ENCODE assay signal across 8 mouse cellular contexts in the genomic region with DNA sequence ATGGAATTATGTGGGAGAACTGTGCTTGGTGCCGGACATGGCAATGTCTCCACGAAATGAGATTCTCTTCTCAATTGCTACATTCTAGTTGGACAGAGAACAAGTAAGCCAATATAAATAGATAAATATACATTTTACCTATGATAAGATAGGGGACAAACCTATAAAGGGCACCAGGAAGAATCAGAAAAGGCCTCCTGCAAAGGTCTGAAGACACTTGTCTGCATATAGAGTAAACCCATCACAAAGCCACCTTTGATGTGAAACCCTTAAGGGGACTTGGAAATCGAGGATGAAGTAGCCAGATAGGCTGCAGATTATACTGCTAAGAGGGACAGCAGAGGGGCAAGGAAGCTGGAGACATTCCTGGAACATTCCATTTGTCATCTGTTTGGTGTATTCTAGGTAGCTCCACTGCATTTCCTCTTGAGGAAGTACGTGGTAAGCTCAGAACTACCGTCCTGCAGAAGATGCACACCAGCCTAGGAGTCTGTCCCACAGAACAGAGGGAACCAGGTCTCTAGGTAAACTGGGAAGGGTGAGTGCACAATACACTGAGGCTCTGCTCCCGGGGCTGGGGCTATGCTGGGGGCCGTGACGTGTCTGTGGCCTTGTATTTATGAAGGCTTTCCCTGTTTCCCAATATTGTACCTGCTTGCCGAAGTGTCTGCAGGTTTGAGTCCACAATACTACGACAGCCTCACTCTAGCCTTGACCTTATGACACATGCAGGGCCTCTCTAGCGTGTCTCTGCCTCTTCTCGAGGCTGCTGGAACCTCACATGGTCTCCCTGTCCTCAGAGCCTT. TPM values are rescaled to one million over a fixed set of nuclear protein-coding genes. Genes with fewer than 3 reads are reported as not detected.
A peak's percentile ranks its signal among the peaks of the same experiment; 100 is the strongest.
DNase-seq lines count a peak whose midpoint lies in the region; ATAC-seq and TF ChIP-seq lines count a peak whose summit lies in the region.

No protein-coding gene starts in this region.

- peaks cover 10% of the 10 kb centered on the region for H3K36me3 ChIP-seq in kidney, embryonic 15.5 days
- no peaks in the 10 kb centered on the region for H3K36me3 ChIP-seq in hindbrain, embryonic 15.5 days
- no peaks in the 10 kb centered on the region for H3K36me3 ChIP-seq in midbrain, embryonic 16.5 days (ENCODE audit: control insufficient read depth, insufficient read depth, low read length)

- H3K4me1 ChIP-seq in kidney, embryonic 15.5 days, result peaks cover 56% of the 10 kb centered on the region
- peaks cover 10% of the 10 kb centered on the region; the same call in 1 of the 2 replicates for H3K4me1 ChIP-seq in cortical plate, adult 2 months (ENCODE audit: control insufficient read depth, insufficient read depth, low read length)
- peaks cover 51% of the 10 kb centered on the region for H3K4me1 ChIP-seq in hindbrain, embryonic 15.5 days (replicated peaks)
- peaks cover 30% of the 10 kb centered on the region for H3K4me1 ChIP-seq in midbrain, embryonic 16.5 days (ENCODE audit: control insufficient read depth, insufficient read depth, low read length)

- H3K9ac ChIP-seq in kidney, embryonic 15.5 days, result peak overlapping the region; percentile 92; the same call in 1 of the 2 replicates
- peak overlapping the region; percentile 96; the same call in 1 of the 2 replicates for H3K9ac ChIP-seq in hindbrain, embryonic 15.5 days
- H3K9ac ChIP-seq in midbrain, embryonic 16.5 days (ENCODE audit: low read depth, low read length), result peak overlapping the region; percentile 66

- DNase-seq in kidney, postnatal 10 days, result no peak
- no peak for DNase-seq in right cerebral cortex, postnatal 4 days
- no peak for DNase-seq in layer of hippocampus, postnatal 25 days (ENCODE audit: extremely low spot score in 1 of 2, low spot score in 1 of 2)

- H3K9me3 ChIP-seq in kidney, embryonic 15.5 days (replicated peaks), result no peaks in the 10 kb centered on the region
- H3K9me3 ChIP-seq in hindbrain, embryonic 15.5 days, result no peaks in the 10 kb centered on the region
- no peaks in the 10 kb centered on the region for H3K9me3 ChIP-seq in midbrain, embryonic 16.5 days (replicated peaks; ENCODE audit: control insufficient read depth, low read length, poor library complexity, severe bottlenecking)

- TF ChIP-seq POLR2A in cortical plate, adult 2 months (IDR thresholded peaks at IDR 0.05; ENCODE audit: extremely low read depth, insufficient read depth, low read length), result no peak

- TF ChIP-seq CTCF in cortical plate, adult 2 months (IDR thresholded peaks at IDR 0.05; ENCODE audit: extremely low read depth, insufficient read depth, low read length), result no peak

- H3K4me2 ChIP-seq in kidney, embryonic 15.5 days, result peak overlapping the region; percentile 87
- peak overlapping the region; percentile 87 for H3K4me2 ChIP-seq in hindbrain, embryonic 15.5 days
- peak overlapping the region; percentile 69 for H3K4me2 ChIP-seq in midbrain, embryonic 16.5 days (ENCODE audit: low read length)

- H3K27ac ChIP-seq in kidney, embryonic 15.5 days, result peak overlapping the region; percentile 93
- H3K27ac ChIP-seq in cortical plate, adult 2 months (ENCODE audit: insufficient read depth, low read length), result peak overlapping the region; percentile 93; the same call in 1 of the 2 replicates
- peak overlapping the region; percentile 90 for H3K27ac ChIP-seq in hindbrain, embryonic 15.5 days (replicated peaks)
- H3K27ac ChIP-seq in midbrain, embryonic 16.5 days (ENCODE audit: low read length), result peak overlapping the region; percentile 87; the same call in 1 of the 2 replicates

- no peak for ATAC-seq in kidney, embryonic 15.5 days (replicated peaks; ENCODE audit: low FRiP score)
- no peak for ATAC-seq in hindbrain, embryonic 15.5 days (ENCODE audit: low FRiP score, low read depth)
- no peak for ATAC-seq in midbrain, embryonic 16.5 days
- ATAC-seq in erythroid progenitor cell, adult 5-6 weeks (replicated peaks; ENCODE audit: low FRiP score, poor library complexity, severe bottlenecking), result no peak

- 74% methylated on average over 12 of the region's 12 CpGs for WGBS in kidney, embryonic 15.5 days
- 84% methylated on average over 12 of the region's 12 CpGs for WGBS in hindbrain, embryonic 15.5 days
- 81% methylated on average over 12 of the region's 12 CpGs for WGBS in midbrain, embryonic 16.5 days

- peak overlapping the region; percentile 93 for H3K4me3 ChIP-seq in kidney, embryonic 15.5 days (replicated peaks)
- H3K4me3 ChIP-seq in cortical plate, adult 2 months (ENCODE audit: insufficient read depth, low read length), result peak overlapping the region; percentile 58; the same call in 1 of the 2 replicates
- H3K4me3 ChIP-seq in hindbrain, embryonic 15.5 days, result peak overlapping the region; percentile 70; the same call in 1 of the 2 replicates
- H3K4me3 ChIP-seq in midbrain, embryonic 16.5 days (ENCODE audit: low read depth, low read length), result peak overlapping the region; percentile 63; the same call in 1 of the 2 replicates

- H3K27me3 ChIP-seq in kidney, embryonic 15.5 days, result no peaks in the 10 kb centered on the region
- no peaks in the 10 kb centered on the region for H3K27me3 ChIP-seq in hindbrain, embryonic 15.5 days
- H3K27me3 ChIP-seq in midbrain, embryonic 16.5 days (ENCODE audit: control insufficient read depth, insufficient read depth, low read depth, low read length), result no peaks in the 10 kb centered on the region

RNA-seq across cellular contexts. Expression of a gene that starts 1.0 kb away (rescaled TPM):
- polyA plus RNA-seq in kidney, embryonic 15.5 days (2015; fragmentation: Nextera tagmentation; extraction: Ambion mirVana), result 284 and 313 TPM in 2 replicates
- polyA plus RNA-seq in cortical plate, adult 2 months (2012; rRNA removed), result 251 and 267 TPM in 2 replicates
- polyA plus RNA-seq in hindbrain, embryonic 15.5 days (2015; fragmentation: Nextera tagmentation; extraction: Ambion mirVana), result 334 and 356 TPM in 2 replicates
- 321 and 344 TPM in 2 replicates for polyA plus RNA-seq in midbrain, embryonic 16.5 days (2015; fragmentation: Nextera tagmentation; extraction: Ambion mirVana)
- total RNA-seq in erythroid progenitor cell, adult 5-6 weeks (2015; ENCODE audit: low replicate concordance), result 186 and 189 TPM in 2 replicates
- 82.3 and 114 TPM in 2 replicates for total RNA-seq in erythroid progenitor cell, adult 5-6 weeks (2017; ENCODE audit: low replicate concordance)
- 100 to 1,000 TPM; 213 to 235 TPM for total RNA-seq in layer of hippocampus, postnatal 25 days (2021)

RNA-seq across cellular contexts. Expression of a gene that starts 28.4 kb away (rescaled TPM):
- 12.1 and 12.8 TPM in 2 replicates for polyA plus RNA-seq in kidney, embryonic 15.5 days (2015; fragmentation: Nextera tagmentation; extraction: Ambion mirVana)
- polyA plus RNA-seq in cortical plate, adult 2 months (2012; rRNA removed), result 0.93 TPM in 1 of 2 replicates, not detected in the other
- polyA plus RNA-seq in hindbrain, embryonic 15.5 days (2015; fragmentation: Nextera tagmentation; extraction: Ambion mirVana), result 8.6 and 11.5 TPM in 2 replicates
- polyA plus RNA-seq in midbrain, embryonic 16.5 days (2015; fragmentation: Nextera tagmentation; extraction: Ambion mirVana), result 7.7 and 9.2 TPM in 2 replicates
- total RNA-seq in erythroid progenitor cell, adult 5-6 weeks (2015; ENCODE audit: low replicate concordance), result not detected in 2 replicates
- total RNA-seq in erythroid progenitor cell, adult 5-6 weeks (2017; ENCODE audit: low replicate concordance), result not detected in 2 replicates
- total RNA-seq in layer of hippocampus, postnatal 25 days (2021), result 10 to 100 TPM; 51.0 to 51.3 TPM

RNA-seq across cellular contexts. Expression of a gene that starts 55.8 kb away (rescaled TPM):
- 5.1 and 5.7 TPM in 2 replicates for polyA plus RNA-seq in kidney, embryonic 15.5 days (2015; fragmentation: Nextera tagmentation; extraction: Ambion mirVana)
- polyA plus RNA-seq in cortical plate, adult 2 months (2012; rRNA removed), result 16.7 and 19.4 TPM in 2 replicates
- 3.2 and 3.3 TPM in 2 replicates for polyA plus RNA-seq in hindbrain, embryonic 15.5 days (2015; fragmentation: Nextera tagmentation; extraction: Ambion mirVana)
- 0.37 and 0.60 TPM in 2 replicates for polyA plus RNA-seq in midbrain, embryonic 16.5 days (2015; fragmentation: Nextera tagmentation; extraction: Ambion mirVana)
- 6.3 and 6.5 TPM in 2 replicates for total RNA-seq in erythroid progenitor cell, adult 5-6 weeks (2015; ENCODE audit: low replicate concordance)
- 4.4 and 8.4 TPM in 2 replicates for total RNA-seq in erythroid progenitor cell, adult 5-6 weeks (2017; ENCODE audit: low replicate concordance)
- 10 to 100 TPM; 32.4 to 32.8 TPM for total RNA-seq in layer of hippocampus, postnatal 25 days (2021)

RNA-seq across cellular contexts. Expression of a gene that starts 56.7 kb away (rescaled TPM):
- 47.3 and 48.1 TPM in 2 replicates for polyA plus RNA-seq in kidney, embryonic 15.5 days (2015; fragmentation: Nextera tagmentation; extraction: Ambion mirVana)
- 88.8 and 89.0 TPM in 2 replicates for polyA plus RNA-seq in cortical plate, adult 2 months (2012; rRNA removed)
- 39.4 and 42.5 TPM in 2 replicates for polyA plus RNA-seq in hindbrain, embryonic 15.5 days (2015; fragmentation: Nextera tagmentation; extraction: Ambion mirVana)
- polyA plus RNA-seq in midbrain, embryonic 16.5 days (2015; fragmentation: Nextera tagmentation; extraction: Ambion mirVana), result 29.7 and 30.3 TPM in 2 replicates
- 23.9 and 27.0 TPM in 2 replicates for total RNA-seq in erythroid progenitor cell, adult 5-6 weeks (2015; ENCODE audit: low replicate concordance)
- total RNA-seq in erythroid progenitor cell, adult 5-6 weeks (2017; ENCODE audit: low replicate concordance), result 16.9 and 19.5 TPM in 2 replicates
- 10 to 100 TPM; 57.3 to 60.3 TPM for total RNA-seq in layer of hippocampus, postnatal 25 days (2021)
